Mouse (Mus musculus): Measurements from ENCODE around the gene Tut4. TPM values are rescaled to one million over a fixed set of nuclear protein-coding genes. Genes with fewer than 3 reads are reported as not detected.

The Tut4 gene
- total RNA-seq (2023): 171 TPM

GRCm38 (mm10) chr4:108459231-108460155 is at the start of gene Tut4:
Tut4 (plus strand) TSS chr4:108459426.

GRCm38 (mm10) chr4:108578840-108579742 is 119.9 kb downstream of the Tut4 start, which contains the start of the genes Prpf38a and Orc1:
Prpf38a (minus strand) TSS chr4:108579336.
Orc1 (plus strand) TSS chr4:108579423.

Other genes with a start within 250 kb of the Tut4 start
- not detected for gene Zyg11a, start 241.4 kb upstream of the Tut4 start, total RNA-seq (2023)
- gene Zyg11b, start 158.3 kb upstream of the Tut4 start, total RNA-seq (2023): 38.8 TPM
- gene Coa7, start 131.3 kb upstream of the Tut4 start, total RNA-seq (2023): 19.9 TPM
- gene Shisal2a, start 76.1 kb upstream of the Tut4 start, total RNA-seq (2023): not detected
- 0.44 TPM for gene Gpx7, start 52.5 kb upstream of the Tut4 start, total RNA-seq (2023)
- gene Prpf38a, start 119.9 kb downstream of the Tut4 start, total RNA-seq (2023): 51.9 TPM
- gene Orc1, start 120.0 kb downstream of the Tut4 start, total RNA-seq (2023): 2.7 TPM
- gene Cc2d1b, start 160.5 kb downstream of the Tut4 start, total RNA-seq (2023): 117 TPM

All from CD4-positive naive resting alpha-beta T cell, adult 57 days (primary cell).